Mouse (Mus musculus) lung, postnatal 25 days (tissue): ENCODE measurements around the gene Cdc42ep4.

Experiments used
- DNase-seq: peaks from one replicate; pipeline ENCODE4 v3.0.0; 2022; ENCODE audit warnings: low spot score

Cdc42ep4 gene

GRCm38 (mm10) chr11:113777878-113778464 is 26.3 kb upstream of the Cdc42ep4 start:
- no peak for DNase-seq

DNA sequence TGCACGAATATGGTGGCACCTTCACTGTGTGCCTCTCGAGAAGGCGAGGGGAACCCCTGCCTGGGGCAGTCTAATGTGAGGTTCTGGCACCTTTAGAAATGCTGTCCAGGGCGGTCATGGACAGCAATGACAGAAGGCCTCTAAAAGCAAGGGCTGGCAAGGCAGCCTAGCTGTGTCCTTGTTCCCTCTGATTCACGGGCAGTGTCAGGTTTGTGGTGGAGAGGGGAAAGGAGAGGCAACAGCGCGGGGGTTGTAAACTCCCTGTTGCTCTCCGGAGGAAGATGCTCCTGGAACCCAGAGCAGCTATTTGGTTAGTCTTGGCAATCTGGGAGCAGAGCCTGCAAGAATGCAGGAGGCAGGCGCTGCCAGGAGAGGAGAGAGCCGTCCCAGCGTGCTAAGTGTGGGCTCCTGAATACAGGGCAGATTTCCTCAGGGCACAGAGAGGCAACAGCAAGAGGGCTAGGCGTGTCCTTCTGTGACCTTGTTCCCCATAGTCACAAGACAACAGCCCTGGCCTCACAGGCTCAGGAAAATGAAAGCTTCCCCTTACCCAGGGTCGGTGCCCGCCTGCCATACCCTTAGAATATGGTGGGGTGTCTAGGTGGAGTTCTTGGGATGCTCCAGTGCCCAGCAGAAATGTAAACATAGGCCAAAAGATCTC is 25.3 kb upstream of the Cdc42ep4 start:
- DNase-seq = no peak

DNA sequence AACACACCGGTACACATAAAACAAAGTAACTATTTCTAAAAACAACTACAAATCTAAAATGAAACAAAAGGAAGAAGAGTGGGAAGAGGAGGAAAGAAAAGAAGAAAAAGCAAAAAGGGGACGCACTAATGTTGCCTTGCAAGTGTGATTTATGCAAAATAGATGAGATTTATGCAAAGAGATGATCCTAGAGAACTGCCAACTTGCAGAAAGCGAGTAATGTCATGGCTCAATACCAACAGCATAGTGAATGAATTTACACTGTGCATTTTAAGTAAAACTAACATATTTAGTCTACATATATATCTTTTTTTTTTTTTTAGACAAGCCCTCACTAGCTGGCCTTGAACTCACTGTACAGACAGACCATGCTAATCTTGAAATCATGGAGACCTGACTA is 23.1 kb upstream of the Cdc42ep4 start:
- DNase-seq = no peak

DNA sequence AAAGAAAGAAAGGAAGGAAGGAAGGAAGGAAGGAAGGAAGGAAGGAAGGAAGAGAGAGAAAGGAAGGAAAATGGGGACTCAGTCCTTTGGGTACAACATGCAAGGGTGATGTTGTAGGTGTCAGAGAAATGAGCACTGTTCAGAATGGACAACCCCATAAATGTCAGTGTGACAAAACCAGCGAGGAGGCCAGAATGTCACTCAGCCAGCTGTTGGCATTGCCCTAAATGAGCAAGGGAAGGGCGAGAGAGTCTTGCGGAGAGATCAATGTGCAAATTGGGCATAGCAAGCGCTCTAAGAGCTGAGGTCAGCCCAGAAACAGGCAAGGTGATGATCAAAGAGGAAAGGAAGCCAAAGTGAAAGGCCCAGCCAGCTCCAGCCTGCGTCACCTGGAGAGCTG is 21.5 kb upstream of the Cdc42ep4 start:
- DNase-seq = no peak

DNA sequence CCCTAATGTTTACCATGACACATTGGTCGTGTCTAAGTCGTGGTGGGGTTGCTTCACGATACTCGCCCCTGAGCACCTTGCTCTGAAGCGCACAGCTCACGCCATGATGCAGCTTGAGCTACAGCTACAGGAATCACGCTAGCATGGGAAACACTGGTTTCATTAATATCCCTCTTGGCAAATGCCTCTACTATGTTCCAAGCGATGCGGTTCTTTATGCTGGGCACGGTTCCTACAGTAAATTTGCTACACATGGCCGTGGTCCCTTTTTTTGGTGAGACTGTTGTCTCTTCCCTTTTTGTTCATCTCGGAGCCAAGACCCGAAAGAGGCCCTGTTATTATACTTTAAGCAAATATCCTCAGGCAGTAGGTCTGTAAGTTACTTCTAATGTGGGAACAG is 19.5 kb upstream of the Cdc42ep4 start:
- no peak for DNase-seq

DNA sequence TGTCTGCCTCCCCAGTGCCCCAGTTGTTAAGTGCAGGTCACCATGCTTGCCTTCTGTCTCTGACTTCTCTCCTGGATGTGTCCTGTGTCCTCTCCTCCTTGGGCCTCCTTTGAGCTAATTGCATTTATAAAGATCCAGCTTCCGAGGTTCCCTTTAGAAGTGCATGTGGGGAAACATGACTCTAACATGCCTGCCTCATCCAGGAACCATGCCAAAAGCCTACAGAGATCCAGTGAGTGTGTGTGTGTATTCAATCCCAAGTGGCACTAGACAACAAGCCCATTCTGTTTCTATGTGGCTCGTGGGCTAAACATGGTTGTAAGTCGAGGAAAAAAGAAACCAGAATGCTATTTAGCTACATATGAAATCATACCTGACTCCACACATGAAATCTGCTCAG is 16.7 kb upstream of the Cdc42ep4 start:
- no peak for DNase-seq

- no peak for DNase-seq
Measured at GRCm38 (mm10) chr11:113767285-113767684, 15.6 kb upstream of the Cdc42ep4 start.

DNA sequence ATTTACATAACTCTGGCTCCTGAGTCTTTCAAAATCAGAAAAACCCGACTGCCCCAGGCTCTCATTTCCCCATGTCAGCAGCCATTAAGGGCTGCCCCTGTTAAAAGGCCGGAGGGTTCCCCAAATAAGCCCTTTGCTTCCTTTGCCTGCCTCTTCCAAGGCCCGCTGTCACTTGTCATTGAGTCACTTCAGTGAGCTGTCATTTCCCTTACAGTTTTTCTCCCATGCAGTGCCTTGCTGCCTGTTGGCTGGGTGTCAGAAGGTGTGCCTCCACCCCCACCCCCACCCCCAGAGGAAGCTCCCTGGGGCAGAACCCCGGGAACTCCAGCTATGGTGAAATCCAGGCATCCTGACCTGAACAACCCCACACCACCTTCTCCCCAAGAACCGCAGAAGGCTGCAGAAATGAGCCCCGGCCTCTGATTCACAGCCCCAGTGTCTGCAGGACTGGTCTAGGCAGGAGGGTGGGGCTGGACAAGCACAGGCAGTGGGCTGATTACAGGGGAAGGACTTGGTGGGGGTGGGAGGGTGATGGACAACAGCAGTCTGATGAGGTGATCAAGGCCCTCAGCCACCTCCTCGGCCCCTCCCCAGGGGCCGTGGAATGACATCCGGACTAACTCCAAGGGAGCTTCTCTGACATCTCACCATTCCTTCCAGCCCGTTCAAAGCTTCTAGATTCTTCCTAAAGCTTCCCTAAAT is 14.8 kb upstream of the Cdc42ep4 start:
- DNase-seq = peak; percentile 31

- no peak for DNase-seq
Measured at GRCm38 (mm10) chr11:113764132-113764849, 12.6 kb upstream of the Cdc42ep4 start.

DNA sequence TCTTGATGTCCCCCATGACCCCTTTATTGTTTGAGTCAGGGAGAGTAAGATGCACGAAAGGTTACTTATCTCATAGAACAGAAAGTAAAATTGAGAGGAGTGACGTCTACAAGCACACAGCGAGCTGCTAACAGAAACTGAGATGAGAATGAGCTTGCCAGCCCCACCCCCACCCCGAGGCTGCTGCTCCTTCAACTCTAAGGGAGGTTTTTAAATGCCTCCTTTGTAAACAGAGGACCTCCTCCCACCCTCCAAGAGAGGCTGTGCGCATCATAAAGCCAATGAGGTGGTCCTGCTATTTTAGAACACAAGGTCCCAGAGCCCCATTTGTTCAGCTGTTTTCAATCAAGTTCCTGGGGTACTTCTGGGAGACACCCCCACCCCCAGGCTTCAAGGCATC is 11.8 kb upstream of the Cdc42ep4 start:
- no peak for DNase-seq

GRCm38 (mm10) chr11:113762136-113762797 is 10.6 kb upstream of the Cdc42ep4 start:
- DNase-seq = no peak

DNA sequence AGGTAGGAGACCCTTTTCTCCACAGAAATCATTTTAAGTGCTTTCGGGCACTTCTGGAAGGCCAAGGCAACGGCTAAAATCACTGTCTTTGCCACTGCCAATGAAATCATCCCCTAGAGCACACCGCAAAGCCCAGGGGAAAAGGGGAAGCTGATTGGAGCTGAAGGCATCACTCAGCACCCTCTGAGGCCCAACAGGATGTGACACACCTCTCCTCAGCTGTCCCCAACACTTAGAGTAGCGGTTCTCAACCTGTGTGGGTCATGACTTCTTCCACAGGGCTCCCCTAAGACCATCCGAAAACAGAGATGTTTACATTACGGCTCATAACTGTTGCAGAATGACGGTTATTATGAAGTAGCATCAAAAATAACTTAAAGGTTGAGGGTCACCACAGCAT is 10.0 kb upstream of the Cdc42ep4 start:
- no peak for DNase-seq

- peak; percentile 74 for DNase-seq
Measured at GRCm38 (mm10) chr11:113760476-113760875, 8.8 kb upstream of the Cdc42ep4 start.

DNA sequence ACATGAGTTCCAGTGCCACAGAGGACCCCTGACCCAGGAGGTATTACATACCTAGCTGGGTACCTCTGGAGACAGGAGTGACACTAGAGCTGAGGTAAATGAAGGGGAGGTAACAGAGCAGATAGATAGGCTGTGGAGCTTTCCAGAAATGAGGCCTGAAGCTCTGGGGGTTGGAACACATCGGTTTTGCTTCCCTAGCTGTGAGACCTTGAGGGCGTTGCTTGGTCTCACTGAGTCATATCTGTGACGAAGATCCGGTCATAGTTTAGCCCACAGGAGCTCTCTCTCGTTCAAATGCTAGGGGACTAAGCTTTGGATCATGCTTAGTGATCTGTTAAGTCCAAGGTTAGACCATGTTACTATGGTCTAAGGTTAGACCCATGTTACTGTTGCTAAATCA is 7.2 kb upstream of the Cdc42ep4 start:
- no peak for DNase-seq

- peak; percentile 70 for DNase-seq
Measured at GRCm38 (mm10) chr11:113756578-113756977, 4.9 kb upstream of the Cdc42ep4 start.

GRCm38 (mm10) chr11:113755878-113756277 is 4.2 kb upstream of the Cdc42ep4 start:
- no peak for DNase-seq

GRCm38 (mm10) chr11:113754845-113755244 is 3.2 kb upstream of the Cdc42ep4 start:
- DNase-seq = no peak

DNA sequence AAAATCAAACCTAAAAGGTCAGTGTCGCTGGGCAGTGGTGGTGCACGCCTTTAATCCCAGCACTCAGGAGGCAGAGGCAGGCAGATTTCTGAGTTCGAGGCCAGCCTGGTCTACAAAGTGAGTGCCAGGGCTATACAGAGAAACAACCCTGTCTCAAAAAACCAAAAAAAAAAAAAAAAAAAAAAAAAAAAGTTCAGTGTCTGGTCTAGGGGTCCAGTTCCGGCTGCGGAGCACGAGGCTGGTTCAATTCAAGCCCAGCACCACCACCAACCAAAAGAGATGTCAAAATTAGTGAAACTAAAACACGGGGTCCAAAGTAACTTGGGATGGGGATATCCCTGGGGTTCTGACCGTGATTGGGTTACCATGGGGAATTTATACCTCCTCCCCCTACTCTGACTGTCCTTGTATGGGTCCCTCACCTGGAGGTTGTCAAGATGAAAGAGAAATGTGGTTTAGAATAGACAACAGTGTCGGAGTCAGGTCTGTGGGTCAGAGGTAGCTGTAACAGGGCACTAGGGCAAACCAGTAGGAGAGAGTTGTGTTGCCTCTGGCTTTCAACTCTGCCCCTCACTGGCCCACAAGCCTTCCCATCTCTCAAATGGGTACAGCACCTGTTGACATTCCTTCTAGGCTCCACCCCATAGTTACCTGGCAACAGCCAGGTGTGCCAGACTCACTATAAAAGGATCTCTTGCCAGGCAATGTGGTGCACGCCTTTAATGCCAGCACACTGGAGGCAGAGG is 1.2 kb upstream of the Cdc42ep4 start:
- DNase-seq = no peak

DNA sequence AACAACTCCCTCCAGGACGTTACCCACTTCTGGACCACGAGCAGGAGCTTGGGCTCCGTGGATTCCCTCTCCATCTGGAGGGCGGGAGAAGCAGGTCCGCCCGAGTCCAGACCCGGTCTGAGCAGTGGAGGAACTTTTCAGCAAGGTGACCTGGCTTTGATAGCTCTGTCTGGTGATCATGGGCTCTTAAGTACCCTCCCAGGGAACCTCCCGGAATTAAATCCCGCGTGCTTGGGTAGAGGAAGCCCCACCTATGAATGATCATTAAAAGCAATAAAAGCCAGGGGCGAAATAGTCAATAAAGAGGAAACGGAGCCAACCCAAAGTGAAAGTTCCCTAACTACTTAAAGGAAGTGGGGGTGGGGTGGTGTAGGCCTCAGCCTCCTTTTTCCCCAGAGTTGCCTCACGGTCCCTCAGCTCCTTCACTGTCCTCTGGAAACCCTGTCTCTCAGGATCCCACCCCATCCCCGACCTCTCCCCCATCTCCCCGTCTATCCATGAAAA is 529 bp upstream of the Cdc42ep4 start:
- DNase-seq = peak; percentile 33

DNA sequence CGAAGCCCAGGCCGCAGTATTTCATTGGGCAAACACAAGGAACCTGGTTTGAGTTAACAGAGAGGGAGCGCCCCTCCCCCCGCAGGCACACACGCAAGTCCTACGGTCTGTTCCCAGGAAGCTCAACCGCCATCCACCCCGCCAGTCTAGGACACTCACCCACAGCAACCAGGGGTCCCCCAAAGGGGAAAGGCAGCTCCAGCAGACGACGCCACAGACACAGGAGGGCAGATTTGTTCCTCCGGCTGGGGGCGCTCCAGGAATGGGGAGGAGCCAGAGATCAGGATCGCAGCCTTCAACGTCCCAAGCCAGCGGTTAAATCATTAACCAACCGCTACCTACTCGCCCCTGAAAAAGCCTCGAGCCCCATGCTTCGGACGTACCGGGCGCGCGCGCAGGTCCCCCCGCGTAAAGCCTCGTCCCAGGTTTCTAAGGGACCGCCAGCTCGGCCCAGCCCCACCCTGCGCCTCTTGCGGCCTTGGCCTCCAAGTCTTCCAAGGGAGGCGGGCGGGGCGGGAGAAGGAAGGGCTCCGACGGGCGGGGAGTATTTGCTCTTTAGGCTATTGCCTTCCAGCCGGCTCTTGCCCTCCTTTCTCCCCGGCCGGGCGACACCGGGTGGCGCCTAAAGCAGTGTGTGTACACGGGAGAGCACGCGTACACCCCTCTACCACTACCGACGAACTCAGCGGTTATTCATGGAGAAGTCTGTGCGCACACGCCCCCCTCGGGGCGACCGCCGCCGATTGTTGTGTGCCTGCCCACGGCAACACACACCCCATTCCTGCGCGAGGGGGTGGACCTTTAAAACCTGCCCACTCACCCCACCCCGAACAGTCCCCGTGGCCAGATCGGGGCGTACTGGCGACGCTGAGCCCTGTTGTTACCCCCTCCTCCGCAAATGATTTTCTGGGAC is 854 bp downstream of the Cdc42ep4 start:
- DNase-seq = peak; percentile 83
